Mouse (Mus musculus) embryonic facial prominence, embryonic 11.5 days (tissue): ENCODE data around the gene Dusp10. TPM values are rescaled to one million over a fixed set of nuclear protein-coding genes. Genes with fewer than 3 reads are reported as not detected.

Source experiments
- ATAC-seq: fragments of 200-750 bp; cut with Nextera tagmentation; replicated peaks from 2 replicates; pipeline ENCODE4 v1.8.0; 2017; ENCODE audit warnings: low read depth; ENCODE audit not compliant: insufficient number of reproducible peaks, low FRiP score, low TSS enrichment
- DNase-seq: peaks from one replicate; pipeline ENCODE4 v3.0.0-alpha.2; 2015; ENCODE audit warnings: low spot score
- H3K27ac ChIP-seq: fragments of 300-500 bp; sonication (generic); replicated peaks from 2 replicates; pipeline ENCODE4 v1.5.1; 2014; ENCODE audit warnings: mild to moderate bottlenecking, low read depth, low read length, control low read depth
- H3K27me3 ChIP-seq: fragments of 300-500 bp; sonication (generic); 2 replicates; pipeline ENCODE4 v1.6.1; 2014; ENCODE audit warnings: mild to moderate bottlenecking, low read length, moderate library complexity, mixed read lengths; ENCODE audit not compliant: control insufficient read depth, insufficient read depth
- H3K36me3 ChIP-seq: fragments of 300-500 bp; sonication (generic); replicated peaks from 2 replicates; pipeline ENCODE4 v1.6.1; 2014; ENCODE audit warnings: low read depth, mild to moderate bottlenecking, low read length, moderate library complexity, mixed read lengths; ENCODE audit not compliant: control insufficient read depth, insufficient read depth
- H3K4me1 ChIP-seq: fragments of 300-500 bp; sonication (generic); 2 replicates; pipeline ENCODE4 v1.6.1; 2014; ENCODE audit warnings: low read length, mixed read lengths; ENCODE audit not compliant: control insufficient read depth, insufficient read depth
- H3K4me2 ChIP-seq: fragments of 300-500 bp; sonication (generic); 2 replicates; pipeline ENCODE4 v1.6.1; 2014; ENCODE audit warnings: low read depth, mild to moderate bottlenecking, control low read depth, low read length, moderate library complexity
- H3K4me3 ChIP-seq: fragments of 300-500 bp; sonication (generic); 2 replicates; pipeline ENCODE4 v1.5.1; 2014; ENCODE audit warnings: low read depth, low read length, control low read depth
- H3K9ac ChIP-seq: fragments of 300-500 bp; sonication (generic); replicated peaks from 2 replicates; pipeline ENCODE4 v1.6.1; 2014; ENCODE audit warnings: mild to moderate bottlenecking, control low read depth, low read length
- H3K9me3 ChIP-seq: fragments of 300-500 bp; sonication (generic); replicated peaks from 2 replicates; pipeline ENCODE4 v1.6.1; 2016; ENCODE audit warnings: mild to moderate bottlenecking, low read length, inconsistent platforms, mixed read lengths; ENCODE audit not compliant: control insufficient read depth
- WGBS: fragments of 180-500 bp; shearing (Covaris S2); extraction: QIAGEN DNeasy Blood & Tissue Kit; methylation state at CpG from one replicate; pipeline ENCODE4 v1.1.7; 2014; 5-methylcytosine and 5-hydroxymethylcytosine counted together
- polyA plus RNA-seq: library from polyadenylated mRNA; unstranded; fragments of >200 nt; fragmentation: Nextera tagmentation; extraction: Ambion mirVana; gene quantifications from 2 replicates; pipeline ENCODE4 v1.2.1, GENCODE M21; 2014

Gene Dusp10
- polyA plus RNA-seq, 1 experiment from 2014 or later, result 4.6 TPM

DNA sequence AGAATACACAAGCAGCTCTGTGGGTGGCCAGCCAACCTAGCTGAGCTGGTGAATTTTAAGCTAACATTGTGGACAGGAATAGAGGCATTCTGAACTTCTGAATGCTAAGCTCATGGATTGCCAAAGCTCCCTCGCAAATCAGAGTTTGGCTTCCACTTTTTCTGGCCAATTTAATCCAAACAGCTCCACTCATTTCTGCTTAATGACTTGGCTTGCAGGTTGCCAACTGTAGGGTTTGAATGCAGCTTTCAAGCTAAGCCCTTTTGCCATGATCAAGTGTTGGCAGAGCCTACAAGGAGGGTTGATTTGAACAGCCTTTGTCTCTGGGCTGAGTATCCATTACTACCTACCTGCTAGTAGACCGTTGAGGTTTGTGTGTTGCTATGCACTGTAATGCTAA lies 10.6 kb upstream of the Dusp10 start:
- DNase-seq, result no peak
- H3K9me3 ChIP-seq, result no peaks in the 10 kb centered on the region
- no peaks in the 10 kb centered on the region for H3K36me3 ChIP-seq
- H3K4me1 ChIP-seq, result no peaks in the 10 kb centered on the region
- WGBS, result 84% methylated on average over 2 of the region's 2 CpGs
- H3K27me3 ChIP-seq, result no peaks in the 10 kb centered on the region
- H3K9ac ChIP-seq, result no peak overlapping the region
- no peak for ATAC-seq
- H3K27ac ChIP-seq, result no peak overlapping the region
- H3K4me3 ChIP-seq, result no peak overlapping the region
- no peak overlapping the region for H3K4me2 ChIP-seq

DNA sequence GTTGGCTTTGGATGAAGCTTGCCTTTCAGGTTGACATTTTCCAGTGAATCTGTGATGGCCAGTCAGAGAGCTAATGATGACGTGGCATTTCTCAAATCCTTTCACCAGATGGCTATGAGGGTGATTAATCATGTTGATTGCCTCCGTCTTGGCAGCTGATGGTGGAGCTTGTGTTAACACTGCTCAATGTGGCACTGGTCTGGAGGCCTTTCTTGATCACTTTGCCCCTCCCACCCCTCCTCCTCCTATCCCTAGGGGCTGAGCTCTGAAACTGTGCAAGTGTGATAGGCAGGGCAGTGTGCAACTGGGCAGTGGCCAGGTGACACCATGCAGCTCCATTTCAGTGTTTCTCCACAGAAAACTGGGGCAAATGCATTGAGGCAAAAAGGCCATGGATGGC lies 8.8 kb upstream of the Dusp10 start:
- no peak overlapping the region for H3K4me3 ChIP-seq
- H3K4me2 ChIP-seq, result no peak overlapping the region
- no peaks in the 10 kb centered on the region for H3K36me3 ChIP-seq
- DNase-seq (no peak), ATAC-seq (no peak)
- WGBS, result 66% methylated on average over 2 of the region's 2 CpGs
- no peaks in the 10 kb centered on the region for H3K4me1 ChIP-seq
- H3K27me3 ChIP-seq, result no peaks in the 10 kb centered on the region
- H3K9ac ChIP-seq, result no peak overlapping the region
- no peaks in the 10 kb centered on the region for H3K9me3 ChIP-seq
- no peak overlapping the region for H3K27ac ChIP-seq

DNA sequence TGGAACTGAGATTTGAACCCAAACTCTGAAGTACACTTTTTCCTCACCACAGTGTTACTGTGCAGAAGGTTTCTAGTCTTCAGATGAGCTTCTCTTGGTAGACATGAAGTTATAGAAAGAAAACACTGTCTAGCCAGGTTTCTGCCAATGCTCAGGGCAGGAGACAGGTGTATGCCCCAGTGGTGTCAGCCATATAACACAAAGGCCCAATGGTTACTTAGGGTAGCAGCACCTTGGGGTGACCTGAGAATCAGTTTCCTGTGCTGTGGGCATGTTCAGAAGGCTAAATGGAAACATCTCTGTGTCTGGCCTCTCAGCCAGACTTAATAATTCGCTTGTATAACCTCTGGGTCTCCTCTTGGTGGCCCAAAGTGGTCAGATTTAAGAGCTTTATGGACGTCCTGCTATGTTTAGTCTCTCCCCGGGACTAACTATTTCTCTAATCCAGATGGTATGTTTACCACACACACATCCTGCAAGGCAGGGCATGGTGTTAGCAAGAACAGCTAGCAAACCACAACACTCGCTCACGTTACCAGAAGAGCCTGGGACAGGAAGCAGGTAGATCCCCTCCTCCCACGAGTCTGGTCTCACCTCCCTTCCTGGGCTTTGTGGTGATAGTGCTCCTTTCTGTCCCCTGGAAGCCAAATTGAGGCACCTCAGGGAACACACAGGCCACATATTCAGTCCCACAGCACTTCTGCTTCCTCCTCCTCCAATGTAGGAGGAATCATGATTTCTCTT lies 7.6 kb upstream of the Dusp10 start:
- Histone ChIP-seq H3K4me1 (no peaks in the 10 kb centered on the region), H3K4me3 (no peak overlapping the region), H3K4me2 (no peak overlapping the region), H3K27ac (no peak overlapping the region), H3K9me3 (no peaks in the 10 kb centered on the region), H3K27me3 (no peaks in the 10 kb centered on the region), H3K9ac (no peak overlapping the region), H3K36me3 (no peaks in the 10 kb centered on the region)
- ATAC-seq, result no peak
- WGBS, result 72% methylated on average over 6 of the region's 6 CpGs
- no peak for DNase-seq

DNA sequence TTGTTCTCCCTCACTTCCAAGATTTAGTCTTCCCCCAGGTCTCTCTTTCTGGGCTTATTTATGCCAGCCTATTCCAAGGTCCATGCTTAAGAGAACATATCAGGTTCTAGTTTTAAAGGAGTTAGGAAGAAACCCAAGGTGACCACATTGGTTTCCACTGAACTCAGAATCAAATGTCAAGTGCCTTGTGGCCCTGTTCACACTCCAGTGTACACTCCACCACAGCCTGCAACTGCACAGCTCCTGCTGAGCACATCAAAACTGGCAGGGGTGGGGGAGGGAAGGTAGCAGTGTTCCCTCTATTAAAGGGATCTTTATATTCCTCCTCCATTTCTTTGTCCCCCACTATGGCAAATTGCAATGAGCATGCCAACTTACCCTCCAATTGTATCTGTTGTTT lies 7.0 kb upstream of the Dusp10 start:
- no peaks in the 10 kb centered on the region for H3K9me3 ChIP-seq
- DNase-seq (no peak), ATAC-seq (no peak)
- no peak overlapping the region for H3K4me3 ChIP-seq
- no peaks in the 10 kb centered on the region for H3K27me3 ChIP-seq
- no peaks in the 10 kb centered on the region for H3K4me1 ChIP-seq
- no peak overlapping the region for H3K27ac ChIP-seq
- no peaks in the 10 kb centered on the region for H3K36me3 ChIP-seq
- no peak overlapping the region for H3K4me2 ChIP-seq
- no peak overlapping the region for H3K9ac ChIP-seq

DNA sequence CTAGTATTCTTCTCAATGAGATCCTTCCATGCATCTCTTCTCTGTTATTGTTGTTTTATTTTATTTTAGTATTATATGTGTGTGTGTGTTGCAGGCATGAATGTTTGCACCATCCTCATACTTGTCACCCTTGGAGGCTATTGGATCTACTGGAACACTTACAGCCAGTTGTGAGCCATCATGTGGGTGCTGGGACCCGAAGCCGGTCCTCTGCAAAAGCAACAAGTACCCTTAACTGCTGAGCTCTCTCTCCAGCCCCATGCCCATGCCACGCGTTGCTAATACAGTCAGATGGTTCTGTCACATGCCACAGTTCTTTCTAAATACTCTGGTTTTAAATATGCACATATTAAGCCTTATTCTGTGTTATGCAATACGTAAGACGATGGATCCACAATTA lies 1.8 kb upstream of the Dusp10 start:
- no peak for ATAC-seq

DNA sequence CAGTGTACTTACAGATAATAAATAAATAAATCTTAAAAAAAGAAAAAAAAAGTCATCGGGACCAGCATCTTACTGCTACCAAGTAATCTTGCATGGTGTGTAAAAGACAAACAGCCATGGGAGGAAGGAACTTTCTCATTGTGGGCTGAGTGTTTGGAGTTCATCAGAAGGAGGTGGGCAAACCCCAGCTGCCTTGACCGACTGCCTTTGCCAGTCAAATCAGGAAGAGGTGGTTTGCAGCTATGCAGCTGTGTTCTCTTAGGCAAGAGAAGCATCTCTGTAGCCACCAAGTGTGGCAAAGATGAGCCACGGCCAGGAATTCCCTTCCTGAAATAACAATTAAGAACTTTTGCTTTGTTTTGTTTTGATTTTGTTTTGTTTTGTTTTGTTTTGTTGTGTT lies 989 bp downstream of the Dusp10 start:
- Histone ChIP-seq H3K27me3 (no peaks in the 10 kb centered on the region), H3K4me1 (no peaks in the 10 kb centered on the region), H3K27ac (no peak overlapping the region), H3K9ac (no peak overlapping the region), H3K36me3 (no peaks in the 10 kb centered on the region), H3K9me3 (no peaks in the 10 kb centered on the region), H3K4me2 (no peak overlapping the region), H3K4me3 (no peak overlapping the region)
- WGBS, result 77% methylated on average over 3 of the region's 3 CpGs
- ATAC-seq (no peak), DNase-seq (no peak)

More for the DNA sequence above, 1.8 kb upstream of the Dusp10 start:
- DNase-seq, result no peak
- WGBS, result 94% methylated on average over 6 of the region's 6 CpGs
- Histone ChIP-seq H3K4me2 (no peak overlapping the region), H3K4me3 (no peak overlapping the region), H3K36me3 (no peaks in the 10 kb centered on the region), H3K4me1 (no peaks in the 10 kb centered on the region), H3K9me3 (no peaks in the 10 kb centered on the region), H3K27ac (no peak overlapping the region), H3K9ac (no peak overlapping the region), H3K27me3 (no peaks in the 10 kb centered on the region)

DNA sequence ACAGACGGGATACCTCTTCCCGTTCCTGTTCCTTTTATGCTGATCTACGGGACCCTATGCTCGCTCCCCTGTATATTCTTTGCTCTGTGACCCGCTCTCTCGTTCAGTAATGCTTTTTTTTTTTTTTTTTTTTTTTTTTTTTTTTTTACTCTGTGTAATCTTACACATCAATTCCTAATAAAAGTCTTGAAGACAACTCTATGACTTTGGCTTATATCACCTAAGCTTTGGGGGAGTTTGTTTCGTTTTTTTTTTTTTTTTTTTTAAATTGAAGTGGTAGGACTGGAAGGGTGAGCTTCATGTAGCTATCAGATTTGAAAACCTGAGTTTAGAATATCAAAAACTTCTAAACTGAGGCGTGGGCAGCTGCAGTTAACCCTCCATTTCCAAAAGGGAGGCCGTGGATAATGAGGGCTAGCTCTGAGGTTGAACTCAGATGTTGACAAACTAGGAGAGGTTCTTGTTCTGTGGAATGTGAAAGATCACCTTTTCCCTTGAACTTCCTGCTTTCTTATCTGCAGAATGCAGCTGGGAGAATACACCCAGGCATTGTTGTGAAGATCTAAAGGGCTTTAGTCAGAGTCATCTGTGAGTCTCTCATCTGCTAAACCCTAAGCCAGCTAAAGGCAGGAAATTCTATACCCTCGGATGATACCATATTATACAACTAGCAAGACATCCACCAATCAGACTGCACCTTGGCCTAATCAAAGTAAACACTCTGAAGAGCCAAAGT lies 3.1 kb downstream of the Dusp10 start:
- Histone ChIP-seq H3K9ac (no peak overlapping the region), H3K4me2 (no peak overlapping the region), H3K27ac (no peak overlapping the region), H3K36me3 (no peaks in the 10 kb centered on the region), H3K27me3 (no peaks in the 10 kb centered on the region), H3K4me1 (no peaks in the 10 kb centered on the region), H3K9me3 (no peaks in the 10 kb centered on the region), H3K4me3 (no peak overlapping the region)
- DNase-seq (no peak), ATAC-seq (no peak)
- WGBS, result 78% methylated on average over 10 of the region's 10 CpGs

DNA sequence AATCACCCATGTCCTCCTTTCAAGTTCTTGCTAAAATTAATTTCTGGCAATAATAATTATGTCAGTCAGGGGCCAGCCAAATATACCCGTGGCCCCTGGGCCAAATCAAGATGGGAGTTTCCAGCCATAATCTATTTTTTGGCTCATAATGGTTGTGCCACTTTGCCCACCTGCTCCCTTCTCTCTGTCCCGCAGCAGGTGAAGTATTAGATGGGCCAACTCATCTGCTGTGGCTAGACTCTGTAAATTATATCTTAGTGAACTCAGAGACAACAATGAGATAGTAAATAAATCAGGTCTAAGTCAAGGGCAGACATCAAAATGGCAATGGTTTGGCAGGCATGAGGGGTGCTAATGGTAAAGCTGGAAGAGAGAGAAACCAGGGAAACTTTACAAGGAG lies 4.5 kb downstream of the Dusp10 start:
- no peaks in the 10 kb centered on the region for H3K27me3 ChIP-seq
- 87% methylated on average over 2 of the region's 2 CpGs for WGBS
- no peak overlapping the region for H3K4me2 ChIP-seq
- no peak overlapping the region for H3K27ac ChIP-seq
- no peaks in the 10 kb centered on the region for H3K4me1 ChIP-seq
- H3K4me3 ChIP-seq, result no peak overlapping the region
- no peaks in the 10 kb centered on the region for H3K36me3 ChIP-seq
- DNase-seq, result no peak
- H3K9me3 ChIP-seq, result no peaks in the 10 kb centered on the region
- ATAC-seq, result no peak
- H3K9ac ChIP-seq, result no peak overlapping the region
